In genomic region chr16:23109350-23110280, GRCm38 (mm10) we compare ENCODE assay signal across 8 mouse cellular contexts. TPM values are rescaled to one million over a fixed set of nuclear protein-coding genes. Genes with fewer than 3 reads are reported as not detected.
DNase-seq lines count a peak whose midpoint lies in the region; ATAC-seq and TF ChIP-seq lines count a peak whose summit lies in the region.

No protein-coding gene starts in this region.

- peaks cover 13% of the 10 kb centered on the region; the same call in 1 of the 2 replicates for H3K4me1 ChIP-seq in kidney, embryonic 14.5 days (ENCODE audit: control insufficient read depth, insufficient read depth, low read length)
- peaks cover 2% of the 10 kb centered on the region for H3K4me1 ChIP-seq in bone marrow macrophage, adult 2 months (ENCODE audit: control insufficient read depth, insufficient read depth, low read length)
- H3K4me1 ChIP-seq in hindbrain, embryonic 16.5 days (ENCODE audit: control insufficient read depth, insufficient read depth, low read depth, low read length): peaks cover 36% of the 10 kb centered on the region
- H3K4me1 ChIP-seq in midbrain, embryonic 16.5 days (ENCODE audit: control insufficient read depth, insufficient read depth, low read length): peaks cover 32% of the 10 kb centered on the region

- H3K27ac ChIP-seq in kidney, embryonic 14.5 days (ENCODE audit: low read depth, low read length): peak overlapping the region; percentile 55; the same call in 1 of the 2 replicates
- peak overlapping the region; percentile 17; the same call in 1 of the 2 replicates for H3K27ac ChIP-seq in bone marrow macrophage, adult 2 months (ENCODE audit: insufficient read depth, low read depth, low read length)
- H3K27ac ChIP-seq in hindbrain, embryonic 16.5 days (ENCODE audit: low read depth, low read length): no peak overlapping the region
- no peak overlapping the region for H3K27ac ChIP-seq in midbrain, embryonic 16.5 days (ENCODE audit: low read length)

- H3K4me2 ChIP-seq in kidney, embryonic 14.5 days (replicated peaks; ENCODE audit: low read depth, low read length): peak overlapping the region; percentile 90
- H3K4me2 ChIP-seq in hindbrain, embryonic 16.5 days (ENCODE audit: low read length): peak overlapping the region; percentile 73
- H3K4me2 ChIP-seq in midbrain, embryonic 16.5 days (ENCODE audit: low read length): peak overlapping the region; percentile 98

- 50% methylated on average over 5 of the region's 5 CpGs for WGBS in kidney, embryonic 14.5 days
- 60% methylated on average over 5 of the region's 5 CpGs for WGBS in hindbrain, embryonic 16.5 days
- 57% methylated on average over 5 of the region's 5 CpGs for whole genome bisulfite sequencing in midbrain, embryonic 16.5 days

- H3K9ac ChIP-seq in kidney, embryonic 14.5 days (ENCODE audit: low read depth, low read length): peak overlapping the region; percentile 100
- peak overlapping the region; percentile 91 for H3K9ac ChIP-seq in hindbrain, embryonic 16.5 days (ENCODE audit: low read depth, low read length)
- H3K9ac ChIP-seq in midbrain, embryonic 16.5 days (ENCODE audit: low read depth, low read length): peak overlapping the region; percentile 99

- peaks cover 60% of the 10 kb centered on the region for H3K36me3 ChIP-seq in kidney, embryonic 14.5 days (ENCODE audit: control insufficient read depth, insufficient read depth, low read length)
- peaks cover 32% of the 10 kb centered on the region for H3K36me3 ChIP-seq in hindbrain, embryonic 16.5 days (ENCODE audit: control insufficient read depth, insufficient read depth, low read length)
- H3K36me3 ChIP-seq in midbrain, embryonic 16.5 days (ENCODE audit: control insufficient read depth, insufficient read depth, low read length): peaks cover 25% of the 10 kb centered on the region

- H3K27me3 ChIP-seq in kidney, embryonic 14.5 days (ENCODE audit: control insufficient read depth, insufficient read depth, low read length): no peaks in the 10 kb centered on the region
- no peaks in the 10 kb centered on the region for H3K27me3 ChIP-seq in hindbrain, embryonic 16.5 days (replicated peaks; ENCODE audit: control insufficient read depth, insufficient read depth, low read length)
- H3K27me3 ChIP-seq in midbrain, embryonic 16.5 days (ENCODE audit: control insufficient read depth, insufficient read depth, low read depth, low read length): no peaks in the 10 kb centered on the region

- TF ChIP-seq CTCF in bone marrow macrophage, adult 2 months (IDR thresholded peaks at IDR 0.05; ENCODE audit: low read depth, low read length): no peak

- no peak for ATAC-seq in kidney, embryonic 14.5 days (ENCODE audit: low FRiP score, low TSS enrichment)
- ATAC-seq in hindbrain, embryonic 16.5 days: no peak
- ATAC-seq in midbrain, embryonic 16.5 days: no peak

- no peak for TF ChIP-seq POLR2A in bone marrow macrophage, adult 2 months (IDR thresholded peaks at IDR 0.05; ENCODE audit: borderline replicate concordance, low read depth, low read length)

- no peaks in the 10 kb centered on the region for H3K9me3 ChIP-seq in kidney, embryonic 14.5 days (ENCODE audit: control insufficient read depth, low read length)
- no peaks in the 10 kb centered on the region for H3K9me3 ChIP-seq in hindbrain, embryonic 16.5 days (ENCODE audit: control insufficient read depth, low read length)
- H3K9me3 ChIP-seq in midbrain, embryonic 16.5 days (replicated peaks; ENCODE audit: control insufficient read depth, low read length, poor library complexity, severe bottlenecking): no peaks in the 10 kb centered on the region

- no peak for DNase-seq in kidney, postnatal 25 days
- no peak for DNase-seq in adrenal gland, postnatal 36 days
- DNase-seq in cerebellum, postnatal 14 days: no peak
- no peak for DNase-seq in layer of hippocampus, postnatal 10 days (ENCODE audit: low spot score in 2 of 2)

- peak overlapping the region; percentile 99 for H3K4me3 ChIP-seq in kidney, embryonic 14.5 days (ENCODE audit: low read length)
- H3K4me3 ChIP-seq in bone marrow macrophage, adult 2 months (ENCODE audit: insufficient read depth, low read length): peak overlapping the region; percentile 99
- peak overlapping the region; percentile 97 for H3K4me3 ChIP-seq in hindbrain, embryonic 16.5 days (ENCODE audit: low read length)
- H3K4me3 ChIP-seq in midbrain, embryonic 16.5 days (ENCODE audit: low read depth, low read length): peak overlapping the region; percentile 93

RNA-seq across cellular contexts. Expression of gene Eif4a2, which starts 2.4 kb away (rescaled TPM):
- polyA plus RNA-seq in kidney, embryonic 14.5 days (2014; fragmentation: Nextera tagmentation; extraction: Ambion mirVana): 215 and 226 TPM in 2 replicates
- polyA plus RNA-seq in bone marrow macrophage, adult 2 months (2012; ENCODE audit: insufficient read depth, insufficient read length, missing spikeins): 255 TPM in 2 replicates
- 334 and 357 TPM in 2 replicates for polyA plus RNA-seq in hindbrain, embryonic 16.5 days (2015; fragmentation: Nextera tagmentation; extraction: Ambion mirVana)
- 364 and 366 TPM in 2 replicates for polyA plus RNA-seq in midbrain, embryonic 16.5 days (2015; fragmentation: Nextera tagmentation; extraction: Ambion mirVana)
- 100 to 1,000 TPM; 505 to 659 TPM for total RNA-seq in adrenal gland, postnatal 36 days (2021)
- total RNA-seq in layer of hippocampus, postnatal 10 days (2021): 100 to 1,000 TPM; 701 to 766 TPM

RNA-seq across cellular contexts. Expression of gene Rfc4, which starts 17.9 kb away (rescaled TPM):
- 146 and 188 TPM in 2 replicates for polyA plus RNA-seq in kidney, embryonic 14.5 days (2014; fragmentation: Nextera tagmentation; extraction: Ambion mirVana)
- 10.6 and 14.5 TPM in 2 replicates for polyA plus RNA-seq in bone marrow macrophage, adult 2 months (2012; ENCODE audit: insufficient read depth, insufficient read length, missing spikeins)
- polyA plus RNA-seq in hindbrain, embryonic 16.5 days (2015; fragmentation: Nextera tagmentation; extraction: Ambion mirVana): 38.5 and 39.1 TPM in 2 replicates
- 36.0 and 37.1 TPM in 2 replicates for polyA plus RNA-seq in midbrain, embryonic 16.5 days (2015; fragmentation: Nextera tagmentation; extraction: Ambion mirVana)
- 1 to 10 TPM; 8.8 TPM for total RNA-seq in adrenal gland, postnatal 36 days (2021)
- total RNA-seq in layer of hippocampus, postnatal 10 days (2021): 1 to 10 TPM; 5.6 to 7.1 TPM

RNA-seq across cellular contexts. Expression of gene Adipoq, which starts 36.7 kb away (rescaled TPM):
- not detected in 2 replicates for polyA plus RNA-seq in kidney, embryonic 14.5 days (2014; fragmentation: Nextera tagmentation; extraction: Ambion mirVana)
- polyA plus RNA-seq in bone marrow macrophage, adult 2 months (2012; ENCODE audit: insufficient read depth, insufficient read length, missing spikeins): not detected in 2 replicates
- polyA plus RNA-seq in hindbrain, embryonic 16.5 days (2015; fragmentation: Nextera tagmentation; extraction: Ambion mirVana): 0.32 TPM in 1 of 2 replicates, not detected in the other
- polyA plus RNA-seq in midbrain, embryonic 16.5 days (2015; fragmentation: Nextera tagmentation; extraction: Ambion mirVana): not detected in 2 replicates
- total RNA-seq in adrenal gland, postnatal 36 days (2021): 100 to 1,000 TPM; 289 to 393 TPM
- not detected for total RNA-seq in layer of hippocampus, postnatal 10 days (2021)

RNA-seq across cellular contexts. Expression of gene Kng1, which starts 52.0 kb away (rescaled TPM):
- 0.20 and 0.49 TPM in 2 replicates for polyA plus RNA-seq in kidney, embryonic 14.5 days (2014; fragmentation: Nextera tagmentation; extraction: Ambion mirVana)
- not detected in 2 replicates for polyA plus RNA-seq in bone marrow macrophage, adult 2 months (2012; ENCODE audit: insufficient read depth, insufficient read length, missing spikeins)
- polyA plus RNA-seq in hindbrain, embryonic 16.5 days (2015; fragmentation: Nextera tagmentation; extraction: Ambion mirVana): 0.10 TPM in 1 of 2 replicates, not detected in the other
- polyA plus RNA-seq in midbrain, embryonic 16.5 days (2015; fragmentation: Nextera tagmentation; extraction: Ambion mirVana): not detected in 2 replicates
- total RNA-seq in adrenal gland, postnatal 36 days (2021): 1 to 10 TPM in 1 of 2 experiments, under 1 TPM in 1; 0.36 to 1.3 TPM
- not detected for total RNA-seq in layer of hippocampus, postnatal 10 days (2021)

Comparison
In these comparisons a context has a peak if more than half of its experiments do, and no peak if none do; other contexts are left out.
1. H3K27ac ChIP-seq: peak in kidney, embryonic 14.5 days (single experiment) and bone marrow macrophage, adult 2 months (single experiment); none in hindbrain, embryonic 16.5 days (single experiment) and midbrain, embryonic 16.5 days (single experiment).
2. Peak in every context shown above with its lines, with median percentiles within 50 percentile points of each other: H3K4me2 ChIP-seq, H3K4me3 ChIP-seq and H3K9ac ChIP-seq.